Mouse (Mus musculus): ENCODE measurements around the gene Irf4. TPM values are rescaled to one million over a fixed set of nuclear protein-coding genes. Genes with fewer than 3 reads are reported as not detected.
A peak's percentile ranks its signal among the peaks of the same experiment; 100 is the strongest.

Irf4 gene
- 0.03 and 0.06 TPM in 2 replicates for polyA plus RNA-seq (2014; fragmentation: Nextera tagmentation; extraction: Ambion mirVana)

GRCm38 (mm10) chr13:30749021-30749556 lies at the start of gene Irf4:
Gene Irf4, plus strand, starts transcription at chr13:30749226.
- WGBS = under 1% methylated on average over 20 of the region's 21 CpGs
- Histone ChIP-seq H3K9me3 (ENCODE audit: control insufficient read depth, low read length) (no peaks in the 10 kb centered on the region), H3K9ac (ENCODE audit: low read depth, low read length) (no peak within 1 kb of the TSS; the same call in 1 of the 2 replicates)

GRCm38 (mm10) chr13:30702695-30703094 lies 46.3 kb upstream of the Irf4 start:
- no peak overlapping the region for H3K4me2 ChIP-seq (replicated peaks; ENCODE audit: low read depth, low read length)
- ATAC-seq (ENCODE audit: low FRiP score) (no peak), DNase-seq (ENCODE audit: low spot score) (no peak)
- no peaks in the 10 kb centered on the region for H3K4me1 ChIP-seq (replicated peaks; ENCODE audit: control insufficient read depth, insufficient read depth, low read length)
- no peaks in the 10 kb centered on the region for H3K9me3 ChIP-seq (ENCODE audit: control insufficient read depth, low read length)
- H3K27ac ChIP-seq (ENCODE audit: low read depth, low read length) = no peak overlapping the region
- H3K9ac ChIP-seq (ENCODE audit: low read depth, low read length) = no peak overlapping the region
- WGBS = 97% methylated on average over 5 of the region's 5 CpGs
- no peaks in the 10 kb centered on the region for H3K27me3 ChIP-seq (ENCODE audit: control insufficient read depth, insufficient read depth, low read length)
- no peaks in the 10 kb centered on the region for H3K36me3 ChIP-seq (ENCODE audit: control insufficient read depth, insufficient read depth, low read length)
- no peak overlapping the region for H3K4me3 ChIP-seq (ENCODE audit: low read depth, low read length)

More at GRCm38 (mm10) chr13:30749021-30749556, at the start of gene Irf4:
- peak; percentile 61 for DNase-seq (ENCODE audit: low spot score)
- H3K27me3 ChIP-seq (ENCODE audit: control insufficient read depth, insufficient read depth, low read length) = peaks cover 41% of the 10 kb centered on the region
- H3K4me2 ChIP-seq (replicated peaks; ENCODE audit: low read depth, low read length) = peak within 1 kb of the TSS; percentile 67
- peaks cover 2% of the 10 kb centered on the region; the same call in 1 of the 2 replicates for H3K4me1 ChIP-seq (replicated peaks; ENCODE audit: control insufficient read depth, insufficient read depth, low read length)
- H3K4me3 ChIP-seq (ENCODE audit: low read depth, low read length) = peak within 1 kb of the TSS; percentile 30
- peak; percentile 83 for ATAC-seq (ENCODE audit: low FRiP score)
- H3K36me3 ChIP-seq (ENCODE audit: control insufficient read depth, insufficient read depth, low read length) = no peaks in the 10 kb centered on the region
- H3K27ac ChIP-seq (ENCODE audit: low read depth, low read length) = no peak within 1 kb of the TSS

GRCm38 (mm10) chr13:30704246-30705095 lies 44.6 kb upstream of the Irf4 start:
- no peak for DNase-seq (ENCODE audit: low spot score)
- H3K9ac ChIP-seq (ENCODE audit: low read depth, low read length) = no peak overlapping the region
- H3K27me3 ChIP-seq (ENCODE audit: control insufficient read depth, insufficient read depth, low read length) = no peaks in the 10 kb centered on the region
- WGBS = 84% methylated on average over 8 of the region's 8 CpGs
- no peaks in the 10 kb centered on the region for H3K9me3 ChIP-seq (ENCODE audit: control insufficient read depth, low read length)
- no peak overlapping the region for H3K4me2 ChIP-seq (replicated peaks; ENCODE audit: low read depth, low read length)
- H3K36me3 ChIP-seq (ENCODE audit: control insufficient read depth, insufficient read depth, low read length) = no peaks in the 10 kb centered on the region
- no peak overlapping the region for H3K27ac ChIP-seq (ENCODE audit: low read depth, low read length)
- no peak overlapping the region for H3K4me3 ChIP-seq (ENCODE audit: low read depth, low read length)
- no peak for ATAC-seq (ENCODE audit: low FRiP score)
- no peaks in the 10 kb centered on the region for H3K4me1 ChIP-seq (replicated peaks; ENCODE audit: control insufficient read depth, insufficient read depth, low read length)

GRCm38 (mm10) chr13:30711066-30711465 lies 38.0 kb upstream of the Irf4 start:
- no peak overlapping the region for H3K9ac ChIP-seq (ENCODE audit: low read depth, low read length)
- no peak for ATAC-seq (ENCODE audit: low FRiP score)
- no peaks in the 10 kb centered on the region for H3K4me1 ChIP-seq (replicated peaks; ENCODE audit: control insufficient read depth, insufficient read depth, low read length)
- H3K27me3 ChIP-seq (ENCODE audit: control insufficient read depth, insufficient read depth, low read length) = no peaks in the 10 kb centered on the region
- no peak overlapping the region for H3K4me2 ChIP-seq (replicated peaks; ENCODE audit: low read depth, low read length)
- 82% methylated on average over 2 of the region's 2 CpGs for WGBS
- H3K36me3 ChIP-seq (ENCODE audit: control insufficient read depth, insufficient read depth, low read length) = no peaks in the 10 kb centered on the region
- DNase-seq (ENCODE audit: low spot score) = no peak
- H3K4me3 ChIP-seq (ENCODE audit: low read depth, low read length) = no peak overlapping the region
- no peaks in the 10 kb centered on the region for H3K9me3 ChIP-seq (ENCODE audit: control insufficient read depth, low read length)
- H3K27ac ChIP-seq (ENCODE audit: low read depth, low read length) = no peak overlapping the region

- Histone ChIP-seq H3K4me3 (ENCODE audit: low read depth, low read length) (no peak overlapping the region), H3K9ac (ENCODE audit: low read depth, low read length) (no peak overlapping the region), H3K4me2 (replicated peaks; ENCODE audit: low read depth, low read length) (no peak overlapping the region), H3K27me3 (ENCODE audit: control insufficient read depth, insufficient read depth, low read length) (no peaks in the 10 kb centered on the region), H3K9me3 (ENCODE audit: control insufficient read depth, low read length) (no peaks in the 10 kb centered on the region), H3K27ac (ENCODE audit: low read depth, low read length) (no peak overlapping the region), H3K4me1 (replicated peaks; ENCODE audit: control insufficient read depth, insufficient read depth, low read length) (no peaks in the 10 kb centered on the region), H3K36me3 (ENCODE audit: control insufficient read depth, insufficient read depth, low read length) (no peaks in the 10 kb centered on the region)
- ATAC-seq (ENCODE audit: low FRiP score) = no peak
- 88% methylated on average over 3 of the region's 3 CpGs for WGBS
- DNase-seq (ENCODE audit: low spot score) = no peak
Measured at GRCm38 (mm10) chr13:30711711-30712110, 37.3 kb upstream of the Irf4 start.

- no peak overlapping the region for H3K27ac ChIP-seq (ENCODE audit: low read depth, low read length)
- ATAC-seq (ENCODE audit: low FRiP score) = no peak
- H3K9me3 ChIP-seq (ENCODE audit: control insufficient read depth, low read length) = no peaks in the 10 kb centered on the region
- no peak overlapping the region for H3K9ac ChIP-seq (ENCODE audit: low read depth, low read length)
- no peak for DNase-seq (ENCODE audit: low spot score)
- H3K36me3 ChIP-seq (ENCODE audit: control insufficient read depth, insufficient read depth, low read length) = no peaks in the 10 kb centered on the region
- H3K4me1 ChIP-seq (replicated peaks; ENCODE audit: control insufficient read depth, insufficient read depth, low read length) = no peaks in the 10 kb centered on the region
- no peak overlapping the region for H3K4me3 ChIP-seq (ENCODE audit: low read depth, low read length)
- WGBS = 78% methylated on average over 6 of the region's 6 CpGs
- H3K27me3 ChIP-seq (ENCODE audit: control insufficient read depth, insufficient read depth, low read length) = no peaks in the 10 kb centered on the region
- H3K4me2 ChIP-seq (replicated peaks; ENCODE audit: low read depth, low read length) = no peak overlapping the region
Measured at GRCm38 (mm10) chr13:30712280-30712679, 36.7 kb upstream of the Irf4 start.

GRCm38 (mm10) chr13:30713621-30714020 lies 35.4 kb upstream of the Irf4 start:
- Histone ChIP-seq H3K36me3 (ENCODE audit: control insufficient read depth, insufficient read depth, low read length) (no peaks in the 10 kb centered on the region), H3K4me3 (ENCODE audit: low read depth, low read length) (no peak overlapping the region), H3K9me3 (ENCODE audit: control insufficient read depth, low read length) (no peaks in the 10 kb centered on the region), H3K4me2 (replicated peaks; ENCODE audit: low read depth, low read length) (no peak overlapping the region), H3K4me1 (replicated peaks; ENCODE audit: control insufficient read depth, insufficient read depth, low read length) (no peaks in the 10 kb centered on the region), H3K27ac (ENCODE audit: low read depth, low read length) (no peak overlapping the region), H3K9ac (ENCODE audit: low read depth, low read length) (no peak overlapping the region), H3K27me3 (ENCODE audit: control insufficient read depth, insufficient read depth, low read length) (no peaks in the 10 kb centered on the region)
- 77% methylated on average over 3 of the region's 3 CpGs for WGBS
- DNase-seq (ENCODE audit: low spot score) (no peak), ATAC-seq (ENCODE audit: low FRiP score) (no peak)

- ATAC-seq (ENCODE audit: low FRiP score) (no peak), DNase-seq (ENCODE audit: low spot score) (no peak)
- H3K9ac ChIP-seq (ENCODE audit: low read depth, low read length) = no peak overlapping the region
- H3K27me3 ChIP-seq (ENCODE audit: control insufficient read depth, insufficient read depth, low read length) = no peaks in the 10 kb centered on the region
- no peak overlapping the region for H3K4me3 ChIP-seq (ENCODE audit: low read depth, low read length)
- H3K36me3 ChIP-seq (ENCODE audit: control insufficient read depth, insufficient read depth, low read length) = no peaks in the 10 kb centered on the region
- no peaks in the 10 kb centered on the region for H3K9me3 ChIP-seq (ENCODE audit: control insufficient read depth, low read length)
- H3K27ac ChIP-seq (ENCODE audit: low read depth, low read length) = no peak overlapping the region
- WGBS = 92% methylated on average over 6 of the region's 6 CpGs
- H3K4me2 ChIP-seq (replicated peaks; ENCODE audit: low read depth, low read length) = no peak overlapping the region
- no peaks in the 10 kb centered on the region for H3K4me1 ChIP-seq (replicated peaks; ENCODE audit: control insufficient read depth, insufficient read depth, low read length)
Measured at GRCm38 (mm10) chr13:30714552-30714951, 34.5 kb upstream of the Irf4 start.

- H3K4me1 ChIP-seq (replicated peaks; ENCODE audit: control insufficient read depth, insufficient read depth, low read length) = no peaks in the 10 kb centered on the region
- H3K4me2 ChIP-seq (replicated peaks; ENCODE audit: low read depth, low read length) = no peak overlapping the region
- H3K36me3 ChIP-seq (ENCODE audit: control insufficient read depth, insufficient read depth, low read length) = no peaks in the 10 kb centered on the region
- no peaks in the 10 kb centered on the region for H3K9me3 ChIP-seq (ENCODE audit: control insufficient read depth, low read length)
- DNase-seq (ENCODE audit: low spot score) (no peak), ATAC-seq (ENCODE audit: low FRiP score) (no peak)
- 91% methylated on average over 7 of the region's 7 CpGs for WGBS
- no peak overlapping the region for H3K27ac ChIP-seq (ENCODE audit: low read depth, low read length)
- H3K27me3 ChIP-seq (ENCODE audit: control insufficient read depth, insufficient read depth, low read length) = no peaks in the 10 kb centered on the region
- no peak overlapping the region for H3K9ac ChIP-seq (ENCODE audit: low read depth, low read length)
- no peak overlapping the region for H3K4me3 ChIP-seq (ENCODE audit: low read depth, low read length)
Measured at GRCm38 (mm10) chr13:30715060-30715459, 34.0 kb upstream of the Irf4 start.
